Mouse (Mus musculus) myocyte (in vitro differentiated cells): Measurements from ENCODE around the gene Mrgpre.

Experiments
- E2F4 ChIP-seq: IDR thresholded peaks from one replicate; pipeline ENCODE4 v1.6.1; 2011; ENCODE audit warnings: mild to moderate bottlenecking, control low read depth, moderate library complexity; ENCODE audit not compliant: insufficient read depth
- MAX ChIP-seq: IDR thresholded peaks from one replicate; pipeline ENCODE4 v1.6.1; 2011; ENCODE audit warnings: low read depth, mild to moderate bottlenecking, control low read depth
- POLR2A ChIP-seq: IDR thresholded peaks from one replicate; pipeline ENCODE4 v1.6.1; 2011; ENCODE audit warnings: low read depth, mild to moderate bottlenecking, control low read depth, moderate library complexity; ENCODE audit not compliant: insufficient read length
- SRF ChIP-seq: IDR thresholded peaks from one replicate; pipeline ENCODE4 v1.6.1; 2011; ENCODE audit warnings: low read depth; ENCODE audit not compliant: control insufficient read depth, insufficient read length
- TCF12 ChIP-seq: IDR thresholded peaks from one replicate; pipeline ENCODE4 v1.6.1; 2011; ENCODE audit warnings: mild to moderate bottlenecking, control low read depth; ENCODE audit not compliant: poor library complexity, insufficient read depth, severe bottlenecking
- TCF3 ChIP-seq: IDR thresholded peaks from one replicate; pipeline ENCODE4 v1.6.1; 2011; ENCODE audit warnings: low read depth, control low read depth; ENCODE audit not compliant: insufficient read length
- USF1 ChIP-seq: IDR thresholded peaks from one replicate; pipeline ENCODE4 v1.6.1; 2011; ENCODE audit warnings: low read depth, mild to moderate bottlenecking, control low read depth, moderate library complexity

GRCm38 (mm10) chr7:143833581-143834190 lies 49.4 kb upstream of the Mrgpre start:
- TF ChIP-seq POLR2A (no peak), TCF12 (no peak), E2F4 (no peak), MAX (no peak), SRF (no peak), TCF3 (no peak), USF1 (no peak)
